Mouse (Mus musculus) 416B (cell line): Measurements from ENCODE around the gene Rbm4.

ENCODE experiments used
- DNase-seq: peaks from one replicate; pipeline ENCODE4 v3.0.0; 2011; ENCODE audit warnings: low read depth

The Rbm4 gene

DNA sequence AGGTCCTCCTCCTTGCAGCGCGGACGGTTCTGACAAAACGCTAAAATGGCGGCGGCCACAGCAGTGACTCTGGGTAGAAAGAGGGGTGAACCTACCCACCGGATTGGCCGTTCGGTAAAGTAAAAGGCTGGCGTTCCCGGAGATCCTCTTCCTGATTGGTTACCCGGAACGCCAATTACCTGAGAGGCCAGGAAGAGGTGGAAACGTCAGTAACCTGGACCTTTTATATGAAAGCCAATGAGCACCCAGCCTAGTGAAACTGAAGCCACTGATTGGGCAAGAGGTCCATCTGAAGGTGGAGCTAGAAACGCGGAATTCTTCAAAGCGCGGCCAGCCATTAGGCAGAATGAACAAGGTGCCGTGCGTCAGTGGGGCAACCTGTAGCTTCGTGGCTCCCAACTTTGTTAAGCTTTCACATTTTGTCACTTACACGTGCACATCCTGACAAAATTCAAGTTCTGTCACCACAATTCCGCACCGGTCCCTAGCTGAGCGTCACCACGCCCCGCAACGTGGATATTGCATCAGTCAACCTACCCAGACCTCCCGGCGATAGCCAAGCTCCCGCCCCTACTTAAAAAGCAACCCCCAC, at the start of gene Rbm4:
Gene Rbm4 (minus strand): TSS at position 71 of the 592 bp plus-strand sequence.
- peak; percentile 100 for DNase-seq

DNA sequence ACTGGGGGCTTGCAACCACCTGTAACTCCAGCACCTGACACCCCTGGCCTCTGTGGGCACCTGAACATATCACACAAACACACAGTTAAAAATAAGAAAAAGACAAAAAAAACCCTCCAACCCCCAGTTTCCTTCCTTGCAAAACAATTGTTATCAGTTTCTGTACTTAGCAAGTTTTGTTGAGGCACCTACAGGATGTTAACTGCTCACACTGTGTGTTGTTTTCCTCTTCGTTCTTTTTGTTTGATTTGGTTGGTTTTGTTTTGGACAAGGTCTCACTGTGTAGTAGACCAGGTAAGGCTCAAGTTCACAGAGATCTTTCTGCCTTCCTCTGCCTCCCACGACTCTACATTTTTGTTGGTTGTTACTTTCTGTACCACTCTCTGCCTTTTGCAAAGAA, 48.9 kb upstream of the Rbm4 start:
- DNase-seq, result no peak

GRCm38 (mm10) chr19:4840848-4841247, 47.1 kb upstream of the Rbm4 start:
- no peak for DNase-seq

GRCm38 (mm10) chr19:4839149-4839548, 45.4 kb upstream of the Rbm4 start, which contains the start of the genes Ccs and Ccdc87:
Gene Ccs (minus strand): TSS chr19:4839332.
Gene Ccdc87 (plus strand): TSS chr19:4839366.
- DNase-seq, result peak; percentile 98

DNA sequence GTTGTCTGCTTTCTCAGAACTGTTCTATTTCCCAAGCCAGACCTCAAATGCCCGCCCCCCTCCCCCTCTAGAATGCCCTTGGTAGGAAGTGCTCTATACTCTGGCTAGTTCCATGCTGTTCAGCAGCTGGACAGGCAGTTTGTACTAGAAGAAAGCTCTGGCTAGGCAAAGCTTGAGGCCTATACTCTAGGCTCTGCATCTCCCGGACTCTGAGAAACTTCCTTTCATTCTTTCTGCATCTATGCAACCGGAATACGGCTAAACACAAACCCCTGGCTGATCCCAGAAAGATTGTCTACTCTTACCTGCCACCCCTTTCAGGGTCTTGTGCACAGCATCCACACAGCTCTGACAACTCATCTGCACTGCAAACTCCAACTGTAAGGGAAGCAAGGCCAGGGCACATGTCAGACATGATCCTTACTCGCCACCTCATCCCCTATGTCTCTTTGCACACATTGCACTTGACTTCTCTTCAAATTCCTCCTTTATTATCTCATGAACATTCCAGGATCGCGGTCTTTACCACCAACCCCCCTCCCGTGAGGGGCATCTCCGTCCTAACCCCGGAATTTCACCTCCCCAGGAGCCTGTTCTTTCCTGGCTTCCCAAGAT, 44.9 kb upstream of the Rbm4 start:
- DNase-seq, result peak; percentile 46

- DNase-seq, result no peak
These were observed 43.3 kb upstream of the Rbm4 start for GRCm38 (mm10) chr19:4837049-4837448.

GRCm38 (mm10) chr19:4836096-4836495, 42.4 kb upstream of the Rbm4 start:
- no peak for DNase-seq

DNA sequence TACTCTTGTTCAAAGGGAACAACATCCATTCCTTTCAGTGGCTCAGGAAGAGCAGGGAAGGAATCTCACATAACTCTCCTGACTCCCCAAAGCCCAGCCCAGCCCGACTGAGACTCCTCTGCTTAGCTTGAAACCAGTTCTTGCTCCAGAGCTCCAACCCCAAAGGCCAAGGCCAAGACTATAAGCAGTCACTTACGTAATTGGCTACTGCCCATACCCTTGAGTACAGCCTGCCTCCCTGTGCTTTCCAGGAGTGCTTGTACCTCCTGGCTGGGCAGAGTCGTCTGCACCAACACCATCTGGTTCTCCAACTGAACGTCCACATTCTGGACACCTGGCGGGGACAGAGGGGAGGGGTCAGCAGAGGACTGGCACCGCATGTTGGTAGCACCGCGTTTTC, 40.3 kb upstream of the Rbm4 start:
- no peak for DNase-seq

DNA sequence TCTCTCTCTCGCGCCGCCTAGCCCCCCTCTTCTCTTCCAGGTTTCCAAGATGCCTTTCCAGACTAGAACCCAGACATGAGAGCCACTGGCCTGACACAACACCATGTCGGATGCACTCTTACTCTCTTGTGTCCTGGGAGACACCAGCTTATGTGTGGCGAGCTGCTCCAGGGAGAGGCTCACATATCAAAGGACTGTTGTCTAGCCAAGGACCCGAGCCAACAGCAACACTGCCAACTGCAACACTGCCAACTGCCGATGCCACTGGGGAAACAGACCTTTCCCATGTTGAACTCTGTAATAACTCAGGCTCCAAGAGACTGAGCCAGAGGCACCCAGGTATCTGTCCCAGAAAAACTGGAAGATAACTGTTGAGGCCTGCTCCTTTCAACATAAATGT, 35.5 kb upstream of the Rbm4 start:
- DNase-seq, result no peak

GRCm38 (mm10) chr19:4828444-4829114, 34.9 kb upstream of the Rbm4 start:
- no peak for DNase-seq

DNA sequence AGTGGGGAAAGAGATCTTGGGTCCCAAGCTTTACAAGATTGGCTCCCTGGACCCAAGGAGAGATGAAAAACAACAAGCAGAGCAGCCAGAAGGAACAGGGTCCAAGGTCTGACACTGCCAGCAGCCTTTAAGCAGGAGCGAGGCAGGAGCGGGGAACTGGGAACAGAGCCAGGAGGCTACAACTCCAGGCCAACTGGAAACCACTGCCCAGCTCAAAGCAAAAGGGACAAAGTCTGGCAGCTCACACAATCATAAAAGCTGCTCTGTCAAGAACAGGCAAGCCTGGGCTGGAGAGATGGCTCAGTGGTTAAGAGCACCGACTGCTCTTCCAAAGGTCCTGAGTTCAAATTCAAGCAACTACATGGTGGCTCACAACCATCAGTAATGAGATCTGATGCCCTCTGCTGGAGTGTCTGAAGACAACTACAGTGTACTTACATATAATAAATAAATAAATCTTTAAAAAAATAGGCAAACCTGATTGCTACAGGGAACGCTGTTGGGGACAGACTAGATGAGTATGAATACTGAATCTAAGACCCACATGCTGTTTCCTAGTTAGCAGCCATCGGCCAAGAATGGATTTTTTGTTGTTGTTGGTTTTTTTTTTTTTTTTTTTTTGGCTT, 27.1 kb upstream of the Rbm4 start:
- DNase-seq, result peak; percentile 22

DNA sequence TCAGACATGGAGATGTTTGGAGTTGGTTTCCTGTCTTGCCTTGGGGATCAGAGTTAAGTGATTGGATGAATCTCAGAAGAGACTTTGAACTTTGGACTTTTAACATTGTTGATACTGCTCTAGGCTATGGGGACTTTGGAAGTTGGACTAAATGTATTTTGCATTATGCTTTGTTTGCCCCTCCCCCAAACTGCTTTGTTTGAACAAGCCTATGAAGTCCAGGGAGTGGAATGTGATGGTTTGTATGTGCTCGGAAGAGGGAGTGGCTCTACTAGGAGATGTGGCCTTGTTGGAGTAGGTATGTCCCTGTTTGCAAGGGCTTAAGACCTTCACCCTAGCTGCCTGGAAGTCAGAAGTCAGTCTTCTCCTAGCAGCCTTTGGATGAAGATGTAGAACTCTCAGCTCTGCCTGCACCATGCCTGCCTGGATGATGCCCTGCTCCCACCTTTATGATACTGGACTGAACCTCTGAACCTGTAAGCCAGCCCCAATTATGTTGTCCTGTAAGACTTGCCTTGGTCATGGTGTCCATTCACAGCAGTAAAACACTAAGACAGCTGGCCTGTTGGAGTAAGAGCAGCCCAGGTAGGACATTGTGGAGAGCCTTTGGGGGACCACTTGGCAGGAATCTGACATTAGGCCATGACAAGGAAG, 23.6 kb upstream of the Rbm4 start:
- DNase-seq, result no peak

- peak; percentile 62 for DNase-seq
These were observed 19.3 kb upstream of the Rbm4 start for GRCm38 (mm10) chr19:4813015-4813414.

DNA sequence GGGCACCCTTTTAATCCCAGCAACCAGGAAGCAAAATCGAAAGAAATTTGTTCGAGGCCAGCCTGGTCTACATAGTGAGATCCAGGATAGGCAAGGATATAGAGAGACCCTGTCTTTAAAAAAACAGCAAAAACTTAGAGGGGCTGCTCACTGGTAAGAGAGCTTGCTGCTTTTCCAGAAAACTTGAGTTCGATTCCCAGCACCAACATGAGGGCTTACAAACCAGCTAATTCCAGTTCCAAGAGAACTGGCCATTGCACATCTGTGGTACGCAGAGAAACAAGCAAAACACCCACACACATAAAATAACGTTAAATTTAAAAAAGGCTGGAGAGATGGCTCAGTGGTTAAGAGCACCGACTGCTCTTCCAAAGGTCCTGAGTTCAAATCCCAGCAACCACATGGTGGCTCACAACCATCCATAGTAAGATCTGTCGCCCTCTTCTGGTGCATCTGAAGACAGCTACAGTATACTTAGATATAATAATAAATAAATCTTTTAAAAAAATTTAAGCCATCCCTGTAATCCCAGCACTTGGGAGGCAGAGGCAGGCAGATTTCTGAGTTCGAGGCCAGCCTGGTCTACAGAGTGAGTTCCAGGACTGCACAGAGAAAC, 18.7 kb upstream of the Rbm4 start:
- peak; percentile 74 for DNase-seq

- no peak for DNase-seq
These were observed 18.2 kb upstream of the Rbm4 start for GRCm38 (mm10) chr19:4811909-4812242.

GRCm38 (mm10) chr19:4811063-4811908, 17.6 kb upstream of the Rbm4 start, which contains the start of the genes Gm21992 and Rbm14:
Gene Gm21992 (minus strand): TSS chr19:4811612.
Gene Rbm14 (minus strand): TSS chr19:4811634.
- DNase-seq, result peak; percentile 99

DNA sequence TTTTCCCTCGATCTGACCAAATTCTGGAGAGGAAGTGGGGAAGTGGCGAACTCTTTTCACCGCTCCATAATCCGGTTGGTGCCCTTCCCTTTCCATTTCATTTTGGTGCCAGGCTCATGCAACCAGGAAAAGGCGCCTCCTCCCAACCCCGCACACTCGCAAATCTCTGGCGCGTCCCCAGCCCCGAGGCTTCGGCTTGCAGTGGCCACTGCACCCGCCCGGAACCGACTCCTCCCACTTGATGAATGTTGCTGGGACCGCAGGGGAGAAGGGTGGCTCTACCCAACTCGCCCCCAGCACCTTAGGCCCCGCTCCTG, 17.0 kb upstream of the Rbm4 start:
- no peak for DNase-seq

DNA sequence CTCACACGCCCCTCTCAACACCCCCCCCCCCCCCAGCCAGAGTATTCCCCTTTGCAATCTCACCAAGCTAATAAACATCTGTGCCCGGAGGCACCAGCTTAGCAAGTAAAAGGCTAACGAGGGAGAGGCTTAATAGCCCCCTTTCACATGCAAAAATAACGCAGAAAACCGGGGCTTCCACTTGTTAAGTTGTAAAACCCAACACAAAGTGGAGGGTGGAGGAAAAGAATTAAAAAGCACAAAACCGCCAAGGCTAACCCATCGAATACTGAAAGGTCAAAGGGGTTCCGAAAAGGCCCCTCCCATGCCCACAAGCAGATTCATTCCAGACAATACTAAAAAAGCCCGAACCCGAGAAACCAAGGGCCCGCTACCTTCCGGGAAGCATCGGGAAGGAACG, 16.6 kb upstream of the Rbm4 start:
- DNase-seq, result no peak

DNA sequence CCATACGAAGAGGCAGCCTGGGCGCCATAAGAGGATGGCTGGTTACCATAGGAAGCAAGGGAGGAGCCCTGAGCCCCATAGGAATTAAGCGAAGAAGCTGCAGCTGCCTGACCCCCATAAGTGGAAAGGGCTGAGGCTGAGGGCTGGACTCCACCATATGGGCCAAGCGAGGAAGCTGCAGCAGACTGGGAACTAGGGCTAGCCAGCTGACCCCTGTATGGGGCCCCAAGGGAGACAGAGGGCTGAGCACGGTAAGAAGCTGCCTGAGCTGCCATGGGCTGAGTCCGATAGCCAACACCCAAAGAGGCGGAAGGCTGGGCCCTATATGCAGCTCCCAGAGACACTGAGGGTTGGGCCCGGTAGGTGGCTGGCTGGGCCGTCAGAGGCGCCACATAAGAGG, 9.6 kb upstream of the Rbm4 start:
- no peak for DNase-seq

DNA sequence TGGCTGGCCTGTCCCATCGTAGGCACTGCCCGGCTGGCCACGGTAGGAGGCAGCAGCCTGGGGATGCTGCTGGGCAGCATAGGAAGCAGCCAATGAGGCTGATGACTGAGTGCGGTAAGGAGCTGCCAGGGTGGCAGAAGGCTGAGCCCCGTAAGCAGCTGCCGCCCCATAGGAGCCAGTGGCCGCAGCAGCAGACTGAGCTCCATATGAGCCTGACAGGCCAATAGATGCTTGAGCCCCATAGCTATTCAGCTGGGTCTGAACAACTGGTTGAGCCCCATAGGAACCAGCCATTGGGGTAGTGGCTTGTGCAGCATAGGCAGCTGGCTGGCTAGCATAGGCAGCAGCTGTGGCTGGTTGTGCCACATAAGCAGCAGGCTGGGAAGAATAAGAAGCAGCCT, 9.0 kb upstream of the Rbm4 start:
- DNase-seq, result no peak

DNA sequence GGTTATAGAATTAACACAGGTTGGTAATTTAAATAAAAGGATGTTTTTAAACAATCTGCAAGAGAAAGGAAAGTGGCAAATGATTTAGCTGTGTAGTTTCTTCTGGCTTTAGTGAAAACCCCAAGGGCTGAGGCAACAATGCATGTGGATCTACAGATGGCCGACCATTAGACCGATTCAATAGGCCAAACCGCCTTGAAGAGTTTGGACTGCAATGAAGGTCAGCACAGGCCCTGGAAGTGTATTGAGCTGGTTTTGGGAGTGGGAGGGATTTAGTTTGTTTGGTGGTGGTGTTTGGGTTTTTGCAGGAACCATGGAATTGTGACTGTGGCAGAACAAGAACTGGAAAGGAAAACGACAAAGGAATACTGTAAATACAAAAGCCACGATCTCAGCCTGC, 5.4 kb upstream of the Rbm4 start:
- no peak for DNase-seq
